Mouse (Mus musculus): ENCODE data around the gene Resp18. TPM values are rescaled to one million over a fixed set of nuclear protein-coding genes. Genes with fewer than 3 reads are reported as not detected.

Gene Resp18
- total RNA-seq (2017), result not detected in 2 replicates

DNA sequence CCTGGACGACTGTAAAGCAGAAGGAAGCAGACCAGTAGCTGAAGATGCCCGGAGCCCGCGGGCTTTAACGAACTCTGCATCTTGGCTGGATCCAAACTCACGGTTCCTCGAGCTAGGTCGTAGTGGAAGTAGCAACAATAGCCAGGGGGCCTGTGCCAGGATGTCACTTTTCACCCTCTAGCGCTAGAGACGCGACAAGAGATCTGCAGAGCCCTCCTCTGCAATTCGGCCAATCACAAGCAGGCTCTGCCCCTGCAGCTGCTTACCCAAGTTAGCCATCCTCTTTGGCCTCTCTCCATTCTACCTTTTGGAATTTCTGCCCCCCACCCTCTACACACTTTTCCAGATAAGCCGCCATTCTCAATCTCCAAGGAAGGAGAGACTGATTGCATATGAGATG is at the start of gene Resp18:
TSS of gene Resp18 (minus strand) at position 188 of the 400 bp plus-strand sequence.
- no peak for ATAC-seq (replicated peaks; ENCODE audit: low read depth, poor library complexity, severe bottlenecking)

GRCm38 (mm10) chr1:75327461-75327860 is 49.2 kb upstream of the Resp18 start:
- no peak for ATAC-seq (replicated peaks; ENCODE audit: low read depth, poor library complexity, severe bottlenecking)

GRCm38 (mm10) chr1:75319166-75319565 is 41.0 kb upstream of the Resp18 start:
- ATAC-seq (replicated peaks; ENCODE audit: low read depth, poor library complexity, severe bottlenecking), result no peak

- ATAC-seq (replicated peaks; ENCODE audit: low read depth, poor library complexity, severe bottlenecking), result no peak
Observed at GRCm38 (mm10) chr1:75318736-75319135, 40.5 kb upstream of the Resp18 start.

- no peak for ATAC-seq (replicated peaks; ENCODE audit: low read depth, poor library complexity, severe bottlenecking)
Observed at GRCm38 (mm10) chr1:75318301-75318700, 40.1 kb upstream of the Resp18 start.

DNA sequence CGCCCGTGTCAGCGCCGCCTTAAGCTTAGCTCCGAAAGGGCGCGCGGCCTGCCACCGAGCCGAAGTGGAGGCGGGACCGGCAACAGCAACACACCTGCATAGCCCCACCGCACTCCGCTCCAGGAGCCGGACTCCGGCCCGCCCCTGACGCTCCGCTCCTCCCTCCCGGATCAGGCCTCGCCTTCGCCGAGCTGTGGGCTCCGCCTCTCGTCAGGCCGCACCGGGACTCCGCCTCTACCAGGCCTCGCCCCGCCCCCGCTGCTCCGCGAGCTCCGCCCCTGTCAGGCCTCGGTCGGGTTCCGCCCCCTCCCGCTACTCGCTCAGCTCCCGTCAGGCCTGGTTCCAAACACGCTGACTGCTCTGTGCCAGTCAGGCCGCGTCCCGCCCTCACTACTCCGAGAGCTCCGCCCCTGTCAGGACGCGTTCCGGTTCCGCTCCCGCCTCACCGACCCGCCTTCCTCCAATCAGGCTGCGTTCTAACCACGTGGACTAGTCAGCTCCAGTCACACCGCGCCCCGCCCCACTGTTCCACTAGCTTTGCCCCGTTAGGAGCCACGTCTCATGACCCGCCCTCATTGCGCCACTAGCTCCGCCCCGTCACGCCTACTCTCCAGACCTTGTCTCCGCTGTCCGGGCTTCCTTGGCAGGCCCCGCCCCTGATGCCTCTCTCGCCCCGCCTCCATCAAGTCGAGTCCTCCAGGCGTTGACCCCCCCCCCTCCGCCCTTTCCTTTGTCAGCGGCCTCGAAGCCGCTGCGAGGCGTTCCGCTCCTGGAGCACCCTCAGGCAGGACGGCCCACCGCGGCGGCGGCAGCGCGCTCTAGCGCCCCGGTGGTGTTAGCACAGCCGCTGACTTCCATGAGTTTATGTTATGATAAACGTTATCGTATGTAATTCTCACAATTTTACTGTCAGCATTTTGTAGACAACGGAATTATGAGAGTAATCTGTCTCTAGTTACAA is 39.3 kb upstream of the Resp18 start, which contains the start of gene Dnpep:
TSS of gene Dnpep (minus strand) at position 750 of the 961 bp plus-strand sequence.
- peak; percentile 88 for ATAC-seq (replicated peaks; ENCODE audit: low read depth, poor library complexity, severe bottlenecking)

DNA sequence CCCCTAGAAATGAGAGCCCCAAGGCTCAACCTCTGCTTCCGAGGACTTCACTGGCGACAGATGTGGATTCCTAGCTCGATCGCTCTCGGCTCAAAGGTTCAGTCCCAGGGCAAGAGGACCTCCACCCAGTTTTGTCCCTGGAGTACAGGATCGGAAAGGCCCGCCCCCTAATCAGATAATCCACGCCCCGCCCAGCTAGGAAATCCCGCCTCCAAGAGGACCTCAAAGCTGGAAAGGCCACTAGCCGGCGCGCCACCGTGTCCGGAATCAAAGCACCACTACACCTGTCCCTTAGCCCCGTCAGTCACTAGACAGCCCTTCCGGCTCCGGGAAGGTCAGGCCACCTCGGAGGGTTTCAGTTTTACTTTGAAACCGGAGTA is 38.6 kb upstream of the Resp18 start:
- ATAC-seq (replicated peaks; ENCODE audit: low read depth, poor library complexity, severe bottlenecking), result peak; percentile 27

DNA sequence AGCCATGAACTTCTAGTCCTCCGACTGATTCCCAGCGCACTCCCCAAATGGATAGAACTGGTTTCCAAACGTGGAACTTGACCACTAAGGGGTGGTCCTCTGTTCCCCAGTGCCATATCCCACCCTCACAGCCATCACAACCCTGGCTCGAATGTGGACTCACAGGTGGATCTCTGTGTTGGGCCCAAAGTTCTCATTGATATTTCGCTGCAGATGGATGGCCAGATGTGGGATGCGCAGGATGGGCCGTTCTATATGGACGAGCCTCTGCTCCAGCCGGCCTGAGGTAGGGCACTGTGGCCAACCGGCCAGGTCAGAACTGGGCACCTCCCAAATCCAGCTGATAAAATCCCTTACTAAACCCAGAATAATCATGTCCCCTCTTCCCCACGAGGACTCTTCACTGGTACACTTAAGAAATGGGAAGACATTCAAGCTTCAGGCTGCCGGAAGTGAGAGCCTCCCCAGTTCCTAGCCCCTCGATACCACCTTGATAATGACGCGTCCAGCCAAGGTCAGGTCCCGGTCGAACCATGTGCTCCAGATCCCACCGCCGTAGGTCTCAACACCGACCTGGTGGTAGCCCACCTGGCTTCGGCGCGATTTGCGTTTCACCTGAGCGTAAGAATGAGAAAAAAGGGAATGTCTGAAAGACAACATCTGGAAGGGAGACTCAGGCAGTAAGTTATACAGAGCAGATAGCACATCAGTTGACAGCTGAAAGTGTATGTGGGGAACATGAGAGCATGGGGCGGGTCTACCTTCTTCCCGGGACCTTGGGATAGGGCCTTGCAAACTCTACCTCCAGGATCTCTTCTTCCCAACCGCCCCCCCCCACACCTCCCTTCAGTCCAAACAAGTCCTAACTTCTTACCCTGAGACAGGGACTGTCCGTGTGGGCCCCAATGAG is 37.5 kb upstream of the Resp18 start:
- no peak for ATAC-seq (replicated peaks; ENCODE audit: low read depth, poor library complexity, severe bottlenecking)

GRCm38 (mm10) chr1:75315011-75315410 is 36.8 kb upstream of the Resp18 start:
- no peak for ATAC-seq (replicated peaks; ENCODE audit: low read depth, poor library complexity, severe bottlenecking)

DNA sequence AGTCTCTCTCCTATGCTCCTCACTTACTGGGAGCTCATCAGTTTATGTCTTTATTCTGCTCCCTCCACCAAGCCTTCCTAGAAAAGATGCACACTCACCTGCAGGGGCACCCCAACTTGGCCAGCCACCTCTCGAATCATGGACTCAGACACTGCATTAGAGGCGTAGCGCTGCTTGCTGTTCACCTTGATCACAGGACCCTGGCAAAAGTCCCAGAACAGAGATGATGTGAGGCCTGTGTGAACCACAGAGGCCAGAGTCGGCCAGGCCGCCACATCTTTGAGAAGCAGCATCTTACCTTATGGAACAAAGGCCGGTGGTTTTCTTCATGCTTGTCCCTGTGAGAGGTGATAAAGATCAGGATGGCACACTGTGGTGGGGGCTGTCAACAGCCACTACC is 33.5 kb upstream of the Resp18 start:
- no peak for ATAC-seq (replicated peaks; ENCODE audit: low read depth, poor library complexity, severe bottlenecking)

GRCm38 (mm10) chr1:75304662-75305061 is 26.4 kb upstream of the Resp18 start:
- ATAC-seq (replicated peaks; ENCODE audit: low read depth, poor library complexity, severe bottlenecking), result no peak

- no peak for ATAC-seq (replicated peaks; ENCODE audit: low read depth, poor library complexity, severe bottlenecking)
Observed at GRCm38 (mm10) chr1:75294294-75294693, 16.1 kb upstream of the Resp18 start.

GRCm38 (mm10) chr1:75293331-75293701 is 15.1 kb upstream of the Resp18 start:
- ATAC-seq (replicated peaks; ENCODE audit: low read depth, poor library complexity, severe bottlenecking), result no peak

DNA sequence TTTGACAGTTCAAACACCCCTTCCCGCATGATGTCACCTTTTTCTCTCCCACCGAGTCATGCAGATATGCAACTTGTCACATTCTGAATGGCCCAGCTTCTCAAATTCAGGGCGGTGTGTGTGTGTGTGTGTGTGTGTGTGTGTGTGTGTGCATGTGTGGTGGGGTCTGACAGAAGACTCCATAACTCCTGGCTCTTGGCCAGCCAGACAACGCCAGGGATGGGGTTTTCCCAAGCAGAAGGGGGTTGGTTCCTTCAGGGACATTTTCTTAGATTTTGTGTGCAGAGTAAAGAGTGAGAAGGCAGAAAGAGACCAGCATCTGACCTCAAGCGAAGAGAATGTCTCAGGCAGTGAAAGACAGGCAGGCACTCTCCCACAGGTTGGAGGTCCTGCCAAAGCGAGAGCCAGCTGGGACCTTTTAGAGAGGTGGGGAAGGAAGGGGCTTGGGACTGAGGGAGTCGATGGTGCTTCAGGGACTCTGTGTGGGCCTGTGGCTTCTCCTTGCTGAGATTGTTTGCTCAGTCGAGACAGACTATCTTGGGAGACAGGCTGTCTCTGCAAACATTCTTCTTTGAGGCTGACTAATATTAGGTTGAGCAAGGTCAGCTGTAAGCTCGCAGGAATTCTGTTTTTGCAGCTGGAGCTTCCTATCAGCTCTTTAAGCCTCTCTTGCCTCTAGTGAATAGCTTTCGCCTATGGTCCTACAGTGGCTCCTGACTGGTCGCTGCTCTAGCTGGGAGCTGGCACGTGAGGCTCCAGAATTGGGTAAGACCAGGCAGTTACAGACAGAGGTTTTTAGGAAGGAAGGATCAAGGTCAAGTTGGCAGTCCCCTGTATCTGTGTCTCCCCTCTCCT is 14.5 kb upstream of the Resp18 start:
- no peak for ATAC-seq (replicated peaks; ENCODE audit: low read depth, poor library complexity, severe bottlenecking)

- ATAC-seq (replicated peaks; ENCODE audit: low read depth, poor library complexity, severe bottlenecking), result no peak
Observed at GRCm38 (mm10) chr1:75291321-75291720, 13.1 kb upstream of the Resp18 start.

DNA sequence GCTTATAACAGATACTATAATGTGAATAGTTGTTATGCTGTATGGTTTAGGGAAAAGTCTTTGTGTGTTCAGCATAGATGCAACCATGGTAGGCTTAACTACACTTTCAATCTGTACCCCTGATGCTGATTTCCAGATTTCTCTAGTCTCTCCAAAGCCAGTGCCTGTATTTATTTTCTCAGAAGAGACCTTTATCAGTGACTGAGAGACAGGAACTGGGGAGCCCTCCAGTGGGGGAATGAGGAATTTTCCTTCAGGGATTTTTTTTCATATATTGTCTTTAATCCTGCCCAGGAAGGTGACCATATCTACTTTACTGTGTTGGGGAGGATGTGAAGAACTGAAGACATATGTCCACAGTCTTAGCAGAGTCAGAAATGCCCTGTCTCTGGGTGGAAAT is 12.4 kb upstream of the Resp18 start:
- ATAC-seq (replicated peaks; ENCODE audit: low read depth, poor library complexity, severe bottlenecking), result peak; percentile 60

DNA sequence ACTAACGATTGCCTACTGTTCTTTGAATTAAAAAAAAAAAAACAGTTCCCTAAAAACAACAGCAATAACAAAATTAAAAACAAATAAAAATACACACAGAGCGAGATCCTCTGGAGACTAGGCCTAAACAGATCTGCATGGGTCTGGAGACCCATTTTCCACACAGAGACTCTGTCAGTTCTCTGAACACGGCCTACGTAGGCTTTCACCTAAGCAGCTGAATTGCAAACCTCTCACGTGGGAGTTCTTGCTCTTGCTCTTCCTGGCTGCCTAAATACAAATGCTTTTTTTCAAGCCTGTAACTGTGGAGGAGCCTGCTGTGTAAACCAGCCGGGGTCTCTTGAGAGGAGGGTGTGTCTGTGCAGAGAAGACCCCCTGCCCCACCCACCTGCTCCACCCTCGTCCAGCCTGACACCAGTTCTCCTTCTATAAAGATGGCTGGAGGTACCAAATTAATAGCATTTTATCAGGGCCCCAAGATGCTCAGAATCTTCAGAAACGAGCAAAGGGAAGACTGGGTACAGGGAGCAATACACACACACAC is 11.7 kb upstream of the Resp18 start:
- no peak for ATAC-seq (replicated peaks; ENCODE audit: low read depth, poor library complexity, severe bottlenecking)

GRCm38 (mm10) chr1:75289376-75289775 is 11.2 kb upstream of the Resp18 start:
- ATAC-seq (replicated peaks; ENCODE audit: low read depth, poor library complexity, severe bottlenecking), result no peak

- no peak for ATAC-seq (replicated peaks; ENCODE audit: low read depth, poor library complexity, severe bottlenecking)
Observed at GRCm38 (mm10) chr1:75284911-75285310, 6.7 kb upstream of the Resp18 start.

GRCm38 (mm10) chr1:75283017-75283416 is 4.8 kb upstream of the Resp18 start:
- ATAC-seq (replicated peaks; ENCODE audit: low read depth, poor library complexity, severe bottlenecking), result no peak
